Mouse (Mus musculus) cerebellum, postnatal 4 days (tissue): ENCODE measurements around the gene Rilp.

Experiments used
- DNase-seq, 2 experiments: peaks; one replicate each; pipeline ENCODE4 v3.0.0; 2022; ENCODE audit warnings: low spot score in 2 of 2, mixed read lengths in 1 of 2

The Rilp gene

GRCm38 (mm10) chr11:75557142-75557541, 47.2 kb downstream of the Rilp start:
- no peak for DNase-seq

- no peak for DNase-seq
Measured at GRCm38 (mm10) chr11:75558101-75558500, 48.2 kb downstream of the Rilp start.

GRCm38 (mm10) chr11:75559870-75560504, 50.1 kb downstream of the Rilp start:
- DNase-seq, result no peak

GRCm38 (mm10) chr11:75560530-75561409, 50.9 kb downstream of the Rilp start:
- DNase-seq, result no peak

GRCm38 (mm10) chr11:75561410-75561791, 51.5 kb downstream of the Rilp start:
- no peak for DNase-seq
